Mouse (Mus musculus) adipocyte (in vitro differentiated cells): ENCODE results near the gene 4930539E08Rik.
A peak's percentile ranks its signal among the peaks of the same experiment; 100 is the strongest.

ENCODE experiments used
- DNase-seq: peaks from one replicate; pipeline ENCODE4 v3.0.0-alpha.2; 2016; ENCODE audit warnings: low spot score

4930539E08Rik gene

GRCm38 (mm10) chr17:28895217-28895875, 19.8 kb downstream of the 4930539E08Rik start:
- no peak for DNase-seq

GRCm38 (mm10) chr17:28894050-28894767, 20.9 kb downstream of the 4930539E08Rik start:
- DNase-seq: no peak

DNA sequence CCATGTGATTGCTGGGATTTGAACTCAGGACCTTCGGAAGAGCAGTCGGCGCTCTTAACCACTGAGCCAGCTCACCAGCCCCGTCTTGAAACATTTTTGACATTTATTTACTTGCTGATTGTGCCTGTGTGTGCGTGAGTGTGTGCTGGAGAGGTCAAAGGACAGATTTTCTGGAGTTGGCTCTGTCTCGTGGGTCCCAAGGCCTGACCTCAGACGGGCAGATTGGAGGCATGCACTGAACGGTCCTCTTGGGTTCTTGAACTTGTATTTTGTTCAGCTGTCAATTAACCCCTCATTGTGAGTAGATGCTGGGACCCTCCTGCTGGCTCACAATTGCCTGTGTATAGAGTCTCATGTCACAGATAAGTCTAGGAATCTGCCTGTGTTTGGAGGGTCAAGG, 28.9 kb downstream of the 4930539E08Rik start:
- no peak for DNase-seq

GRCm38 (mm10) chr17:28885231-28885630, 29.9 kb downstream of the 4930539E08Rik start:
- no peak for DNase-seq

GRCm38 (mm10) chr17:28883941-28884516, 31.1 kb downstream of the 4930539E08Rik start:
- no peak for DNase-seq

- DNase-seq: no peak
These were observed 32.3 kb downstream of the 4930539E08Rik start for GRCm38 (mm10) chr17:28882810-28883209.

DNA sequence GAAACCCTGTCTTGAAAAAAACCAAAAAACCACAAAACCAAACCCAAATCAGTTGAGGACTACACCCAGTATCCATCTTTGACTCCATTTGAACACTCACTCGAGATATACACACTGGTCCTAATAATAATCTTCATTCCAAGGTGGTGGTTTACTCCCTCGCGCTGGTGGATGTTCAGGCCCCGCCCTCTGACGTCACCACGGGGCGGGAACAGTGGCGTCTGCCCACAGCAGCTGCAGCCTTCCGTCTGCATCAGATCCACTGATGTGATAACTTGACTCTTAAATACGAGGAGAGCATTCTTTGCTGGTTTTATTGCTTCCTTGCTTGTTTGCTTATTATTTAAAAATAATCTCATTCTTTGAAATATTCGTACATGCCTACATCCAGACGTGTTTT, 32.8 kb downstream of the 4930539E08Rik start:
- DNase-seq: no peak

- DNase-seq: peak; percentile 55
These were observed 35.2 kb downstream of the 4930539E08Rik start for GRCm38 (mm10) chr17:28879931-28880391.

DNA sequence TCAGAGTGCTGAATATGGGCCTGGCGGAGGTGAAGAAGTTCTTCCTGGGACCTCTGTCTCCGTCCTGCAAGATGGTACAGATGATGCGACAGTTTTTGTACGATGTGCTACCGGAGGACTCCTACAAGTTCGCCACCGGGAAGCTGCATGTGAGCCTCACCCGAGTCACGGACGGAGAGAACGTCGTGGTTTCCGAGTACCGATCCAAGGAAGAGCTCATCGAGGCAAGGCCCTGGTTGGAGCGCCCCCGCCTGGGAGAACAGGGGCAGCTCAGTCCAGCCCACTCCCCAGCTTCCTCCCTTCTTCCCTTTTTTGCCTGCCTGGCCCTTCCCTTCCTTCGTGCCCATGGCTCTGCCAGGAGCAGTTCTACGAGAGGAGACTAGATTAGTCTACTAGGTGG, 38.3 kb downstream of the 4930539E08Rik start:
- DNase-seq: no peak

GRCm38 (mm10) chr17:28876331-28876730, 38.8 kb downstream of the 4930539E08Rik start:
- DNase-seq: no peak

GRCm38 (mm10) chr17:28875316-28875715, 39.8 kb downstream of the 4930539E08Rik start:
- DNase-seq: peak; percentile 94

- DNase-seq: no peak
These were observed 40.3 kb downstream of the 4930539E08Rik start for GRCm38 (mm10) chr17:28874825-28875224.

GRCm38 (mm10) chr17:28874216-28874615, 40.9 kb downstream of the 4930539E08Rik start:
- DNase-seq: no peak

- no peak for DNase-seq
These were observed 42.8 kb downstream of the 4930539E08Rik start for GRCm38 (mm10) chr17:28872322-28872721.

GRCm38 (mm10) chr17:28871831-28872230, 43.3 kb downstream of the 4930539E08Rik start:
- DNase-seq: peak; percentile 14

DNA sequence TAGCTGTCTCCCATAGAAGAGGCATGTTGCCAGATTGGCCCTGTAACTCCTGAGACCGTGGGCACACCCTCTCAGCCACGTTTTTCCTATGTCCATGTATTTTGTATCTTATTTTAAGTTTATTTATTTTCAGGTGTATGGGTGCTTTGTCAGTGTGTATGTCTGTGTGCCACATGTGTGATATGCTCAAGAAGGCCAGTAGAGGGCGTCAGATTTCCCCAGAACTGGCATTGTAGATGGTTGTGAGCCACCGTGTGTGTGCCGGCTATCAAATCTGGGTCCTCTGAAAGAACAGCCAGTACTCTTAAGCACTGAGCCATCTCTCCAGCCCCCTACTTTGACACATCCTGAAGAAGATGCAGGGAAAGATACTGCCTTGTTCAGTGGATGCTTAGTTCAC, 44.7 kb downstream of the 4930539E08Rik start:
- no peak for DNase-seq

DNA sequence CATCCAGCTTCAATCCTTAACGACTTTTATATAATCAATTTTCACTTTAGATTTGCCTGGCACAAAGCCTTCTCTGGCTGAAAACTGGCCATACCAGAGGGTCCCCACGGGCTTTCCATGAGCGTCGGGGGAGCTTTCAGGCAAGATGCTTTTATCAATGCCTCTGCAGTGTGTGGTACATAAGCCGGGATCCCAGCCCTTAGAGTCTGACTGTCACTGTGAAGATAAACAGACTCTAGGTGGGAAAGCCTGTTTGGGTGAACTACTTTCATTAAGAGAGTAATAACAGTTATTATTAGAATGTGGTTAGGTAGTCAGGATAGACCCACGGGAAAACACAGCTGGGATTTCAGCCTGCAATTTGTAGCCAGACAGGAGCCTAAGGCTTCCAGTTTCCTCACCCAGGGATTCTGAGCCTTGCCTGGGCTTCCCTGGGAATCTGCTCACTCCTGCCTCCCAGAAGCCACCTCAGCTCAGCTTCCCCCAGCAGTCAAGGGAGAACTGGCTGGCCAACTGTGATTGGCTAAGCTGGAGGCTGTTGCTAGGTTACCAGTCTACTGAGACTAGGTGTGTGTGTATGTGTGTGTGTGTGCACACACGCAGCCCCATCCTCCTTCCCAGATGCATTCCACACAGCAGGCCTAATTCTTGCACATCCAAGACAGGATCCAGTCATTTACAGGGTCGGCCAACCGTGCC, 45.6 kb downstream of the 4930539E08Rik start:
- DNase-seq: no peak

DNA sequence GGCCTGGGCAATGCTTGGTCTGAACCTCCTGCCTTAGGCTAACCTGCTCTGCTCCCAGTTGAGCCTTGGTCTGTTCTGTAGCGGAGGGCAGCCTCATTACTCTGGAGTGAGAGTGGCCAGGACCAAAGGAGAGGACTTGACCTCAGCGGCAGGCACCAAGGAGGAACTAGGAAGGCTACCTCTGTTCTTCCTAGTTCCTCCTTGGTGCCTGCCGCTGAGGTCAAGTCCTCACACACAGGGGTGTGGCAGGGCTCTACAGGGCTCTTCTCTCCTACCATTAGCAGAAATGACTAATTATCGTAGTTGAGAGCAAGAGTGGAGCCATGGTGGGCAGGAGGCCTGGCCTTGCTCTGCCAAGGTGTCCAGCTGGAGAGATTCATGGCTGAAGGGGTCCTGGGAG, 47.7 kb downstream of the 4930539E08Rik start:
- no peak for DNase-seq

DNA sequence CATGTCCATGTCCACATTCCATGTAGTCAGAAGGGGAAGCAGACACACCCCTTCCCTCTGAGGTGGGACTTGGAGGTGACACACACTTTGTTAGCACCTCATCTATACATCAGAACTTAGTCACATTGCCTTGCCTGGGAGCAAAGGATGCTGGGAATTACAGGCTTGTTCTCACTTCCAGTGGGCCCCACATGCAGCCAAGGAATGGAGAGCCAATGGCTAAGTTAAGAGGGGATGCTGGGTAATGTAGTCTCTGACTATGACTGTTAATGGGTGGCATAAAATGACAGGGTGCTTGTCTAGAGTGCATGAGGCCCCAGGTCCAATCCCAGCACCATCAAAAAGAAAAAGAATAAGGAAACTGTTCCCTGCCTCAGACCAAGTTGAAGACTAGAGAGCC, 48.2 kb downstream of the 4930539E08Rik start:
- DNase-seq: no peak

DNA sequence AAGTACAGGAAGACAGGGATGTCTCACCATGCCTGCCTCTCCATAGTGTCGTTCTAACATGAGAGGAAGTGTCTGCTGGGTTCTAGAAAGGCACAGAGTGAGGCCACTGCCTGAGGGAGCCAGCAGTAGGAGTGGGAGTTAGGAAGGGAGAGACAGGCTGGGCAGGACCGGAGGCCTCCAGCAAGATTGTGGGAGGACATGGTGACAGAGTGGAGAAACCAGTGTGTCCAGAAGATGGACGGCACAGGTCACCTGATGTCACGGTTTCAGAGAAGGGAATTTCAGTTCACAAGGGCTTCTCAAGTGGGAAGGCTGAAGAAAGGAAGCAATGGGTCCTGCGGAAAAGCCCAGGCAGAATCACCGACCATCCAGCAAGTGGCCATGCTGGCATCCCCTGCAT, 50.7 kb downstream of the 4930539E08Rik start:
- DNase-seq: no peak

DNA sequence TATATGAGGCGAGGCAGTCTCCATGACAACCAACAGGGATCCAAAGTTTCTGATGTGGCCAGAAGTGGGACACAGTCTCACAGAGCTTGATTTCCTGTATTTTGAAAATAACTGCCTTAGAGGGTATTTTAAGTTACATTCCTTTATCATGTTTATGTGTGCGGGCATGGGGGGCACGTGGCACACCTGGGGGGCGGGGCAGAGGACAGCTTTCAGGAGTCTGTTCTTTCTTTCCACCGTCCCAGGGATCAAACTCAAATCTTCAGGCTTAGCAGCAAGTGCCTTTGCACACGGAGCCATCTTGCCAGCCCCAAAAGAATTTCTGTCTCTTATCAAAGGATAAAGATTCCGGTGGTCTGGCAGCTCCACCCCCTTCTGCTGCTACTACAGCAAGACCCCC, 51.2 kb downstream of the 4930539E08Rik start:
- DNase-seq: no peak

- no peak for DNase-seq
These were observed 56.9 kb downstream of the 4930539E08Rik start, which contains the start of gene Pnpla1 for GRCm38 (mm10) chr17:28858205-28858604. Gene Pnpla1 (plus strand): TSS chr17:28858411.
